Mouse (Mus musculus) liver, embryonic 14.5 days (tissue): ENCODE results near the gene Tecpr1. TPM values are rescaled to one million over a fixed set of nuclear protein-coding genes. Genes with fewer than 3 reads are reported as not detected.

Experiments used
- ATAC-seq: fragments of 200-750 bp; cut with Nextera tagmentation; 2 replicates; pipeline ENCODE4 v1.8.0; 2017; ENCODE audit warnings: moderate number of reproducible peaks, mild to moderate bottlenecking, moderate library complexity; ENCODE audit not compliant: insufficient read depth
- DNase-seq, 3 experiments: peaks; one replicate each; pipeline ENCODE4 v3.0.0-alpha.2; 2012 to 2013; ENCODE audit warnings: low read depth in 3 of 3, low spot score in 3 of 3
- H3K27ac ChIP-seq: fragments of 300-500 bp; sonication (generic); 2 replicates; pipeline ENCODE4 v1.5.1; 2014; ENCODE audit warnings: moderate library complexity, mild to moderate bottlenecking, control low read depth, inconsistent platforms
- H3K27me3 ChIP-seq: fragments of 300-500 bp; sonication (generic); 2 replicates; pipeline ENCODE4 v1.6.1; 2014; ENCODE audit warnings: mild to moderate bottlenecking, low read length, moderate library complexity; ENCODE audit not compliant: control insufficient read depth, insufficient read depth
- H3K36me3 ChIP-seq: fragments of 300-500 bp; sonication (generic); replicated peaks from 2 replicates; pipeline ENCODE4 v1.6.1; 2014; ENCODE audit warnings: low read depth; ENCODE audit not compliant: control insufficient read depth, insufficient read depth
- H3K4me1 ChIP-seq, 2 experiments: fragments of 200-500 bp in 1 of 2; fragments of 300-500 bp in 1 of 2; sonication (generic) in 1 of 2; replicated peaks; 2 replicates each; pipeline ENCODE4 v1.6.1; 2012 to 2014; ENCODE audit warnings: antibody characterized with exemption in 1 of 2, inconsistent platforms in 1 of 2, low read length in 1 of 2; ENCODE audit not compliant: control insufficient read depth in 2 of 2, insufficient read depth in 2 of 2
- H3K4me2 ChIP-seq: fragments of 300-500 bp; sonication (generic); 2 replicates; pipeline ENCODE4 v1.6.1; 2014; ENCODE audit warnings: low read depth, mild to moderate bottlenecking, control low read depth, moderate library complexity
- H3K4me3 ChIP-seq, 2 experiments: fragments of 200-500 bp in 1 of 2; fragments of 300-500 bp in 1 of 2; sonication (generic) in 1 of 2; 2 replicates each; pipeline ENCODE4 v1.5.1; 2012 to 2014; ENCODE audit warnings: low read depth in 2 of 2, low read length in 2 of 2, mild to moderate bottlenecking in 2 of 2, control low read depth in 1 of 2, inconsistent platforms in 1 of 2, moderate library complexity in 1 of 2; ENCODE audit not compliant: insufficient read depth in 1 of 2
- H3K9ac ChIP-seq: fragments of 300-500 bp; sonication (generic); replicated peaks from 2 replicates; pipeline ENCODE4 v1.6.1; 2014; ENCODE audit warnings: mild to moderate bottlenecking, control low read depth, moderate library complexity
- H3K9me3 ChIP-seq: fragments of 300-500 bp; sonication (generic); 2 replicates; pipeline ENCODE4 v1.6.1; 2016; ENCODE audit warnings: low read length, mixed read lengths; ENCODE audit not compliant: control insufficient read depth
- CTCF ChIP-seq: IDR thresholded peaks from 2 replicates; pipeline ENCODE4 v1.5.1; 2016; ENCODE audit warnings: antibody characterized with exemption, low read depth, control low read depth
- EP300 ChIP-seq: IDR thresholded peaks from 2 replicates; pipeline ENCODE4 v1.6.1; 2016; ENCODE audit warnings: antibody characterized with exemption, low read depth
- WGBS: fragments of 180-500 bp; shearing (Covaris S2); extraction: QIAGEN DNeasy Blood & Tissue Kit; methylation state at CpG from one replicate; pipeline ENCODE4 v1.1.7; 2014; ENCODE audit not compliant: insufficient replicate concordance; 5-methylcytosine and 5-hydroxymethylcytosine counted together
- polyA plus RNA-seq, 2 experiments: library from polyadenylated mRNA; depleted of rRNA in 1 of 2; stranded (reverse) in 1 of 2; unstranded in 1 of 2; fragments of >200 nt; fragmentation: Nextera tagmentation in 1 of 2; extraction: Ambion mirVana in 1 of 2; gene quantifications; 2 replicates each; pipeline versions ENCODE4 v1.2.1 to v1.2.3; 2012 to 2014

Tecpr1 gene
- polyA plus RNA-seq, 2 experiments, result 1.3 to 2.6 TPM

DNA sequence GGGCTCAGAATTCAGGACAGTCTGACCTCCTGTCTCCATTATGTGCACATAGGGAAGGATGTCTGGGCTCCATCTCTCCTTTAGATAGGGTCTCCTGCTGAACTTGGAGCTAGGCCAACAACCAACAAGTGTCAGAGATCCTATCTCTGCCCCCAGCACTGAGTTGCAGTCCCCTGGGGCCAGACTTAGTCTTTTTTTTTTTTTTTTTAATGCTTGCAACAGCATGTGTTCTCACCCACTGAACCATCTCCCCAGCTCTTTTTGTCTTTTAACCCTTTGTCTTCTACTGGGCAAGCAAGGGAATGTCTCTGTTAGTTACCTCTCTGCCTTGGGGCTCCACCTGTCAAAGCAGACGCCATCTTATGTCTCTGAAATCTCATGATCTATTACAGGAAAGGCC lies 15.6 kb upstream of the Tecpr1 start:
- Histone ChIP-seq H3K36me3 (no peaks in the 10 kb centered on the region), H3K4me2 (no peak overlapping the region), H3K9ac (no peak overlapping the region), H3K27me3 (no peaks in the 10 kb centered on the region), H3K27ac (no peak overlapping the region), H3K9me3 (no peaks in the 10 kb centered on the region), H3K4me1 (peaks cover 0 to 2% of the 10 kb centered on the region in 2 experiments; a peak in 2 of 4 replicates), H3K4me3 (no peak overlapping the region)
- WGBS, result 67% methylated on average over 1 of the region's 1 CpGs
- no peak for DNase-seq
- ATAC-seq, result no peak
- no peak for TF ChIP-seq CTCF
- TF ChIP-seq EP300, result no peak

DNA sequence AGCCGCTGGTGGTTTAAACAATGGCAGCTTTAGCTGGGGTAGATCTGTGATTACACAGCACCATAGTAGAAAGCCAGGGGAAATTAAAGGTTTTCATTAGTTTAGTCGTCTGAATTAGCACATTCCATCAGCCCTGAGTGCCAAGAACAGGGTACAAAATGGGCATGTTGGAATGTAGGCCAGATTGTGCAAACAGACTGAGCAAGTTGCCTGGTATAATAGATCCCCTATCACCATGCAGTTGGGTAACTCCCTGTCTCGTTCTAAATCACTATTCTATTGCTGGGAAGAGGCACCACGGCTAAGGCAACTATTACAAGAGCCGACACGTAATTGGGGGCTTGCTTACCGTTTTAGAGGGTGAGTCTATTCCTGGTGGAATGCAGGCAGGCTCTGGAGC lies 11.3 kb upstream of the Tecpr1 start:
- H3K9me3 ChIP-seq, result no peaks in the 10 kb centered on the region
- H3K9ac ChIP-seq, result no peak overlapping the region
- H3K27me3 ChIP-seq, result no peaks in the 10 kb centered on the region
- TF ChIP-seq EP300 (no peak), CTCF (no peak)
- H3K36me3 ChIP-seq, result no peaks in the 10 kb centered on the region
- 71% methylated on average over 7 of the region's 7 CpGs for WGBS
- DNase-seq, result no peak
- ATAC-seq, result no peak
- H3K4me3 ChIP-seq, result no peak overlapping the region
- H3K4me1 ChIP-seq, result peaks cover 0 to 4% of the 10 kb centered on the region in 2 experiments; a peak in 2 of 4 replicates
- no peak overlapping the region for H3K27ac ChIP-seq
- H3K4me2 ChIP-seq, result no peak overlapping the region

DNA sequence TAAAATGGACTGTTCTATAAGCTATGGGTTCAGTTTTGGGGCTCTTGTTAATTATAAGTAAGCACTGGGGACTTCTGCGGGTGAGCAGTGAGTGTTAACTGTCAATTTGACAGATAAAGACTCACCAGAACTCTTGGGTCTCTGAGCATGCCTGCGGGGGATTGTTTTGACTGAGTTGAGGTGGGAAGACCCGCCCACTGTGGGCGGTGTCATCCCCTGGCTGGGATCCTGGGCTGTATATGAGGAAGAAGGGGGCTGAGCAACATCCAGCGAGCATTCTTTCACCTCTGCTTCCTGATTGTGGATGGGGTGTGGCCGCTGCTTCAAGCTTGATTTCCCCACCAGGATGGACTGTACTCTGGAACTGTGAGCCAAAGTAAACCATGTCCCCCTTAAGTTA lies 10.8 kb upstream of the Tecpr1 start:
- Histone ChIP-seq H3K4me3 (no peak overlapping the region), H3K9me3 (no peaks in the 10 kb centered on the region), H3K4me2 (no peak overlapping the region), H3K9ac (no peak overlapping the region), H3K27ac (no peak overlapping the region), H3K36me3 (no peaks in the 10 kb centered on the region), H3K4me1 (peaks cover 0 to 4% of the 10 kb centered on the region in 2 experiments; a peak in 2 of 4 replicates), H3K27me3 (no peaks in the 10 kb centered on the region)
- WGBS, result 38% methylated on average over 6 of the region's 6 CpGs
- ATAC-seq (no peak), DNase-seq (no peak)
- TF ChIP-seq EP300 (no peak), CTCF (no peak)

DNA sequence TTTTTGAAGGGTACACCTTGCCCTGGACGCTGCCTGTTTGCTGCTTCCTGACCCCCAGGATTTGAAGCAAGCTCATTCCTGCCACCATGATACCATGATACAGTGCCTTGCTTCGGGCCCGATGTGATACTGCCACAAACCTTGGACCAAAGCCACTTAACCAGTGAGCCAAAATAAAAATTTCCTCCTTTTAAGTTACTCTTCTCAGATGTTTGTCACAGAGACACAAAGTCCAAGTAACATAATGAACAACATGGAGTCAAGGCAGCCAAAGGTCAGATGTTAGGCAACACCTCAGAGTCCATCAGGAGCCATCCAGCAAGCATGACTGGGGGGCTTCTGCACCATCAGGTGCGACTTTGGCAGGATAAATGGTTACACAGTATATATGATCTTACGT lies 9.1 kb upstream of the Tecpr1 start:
- Histone ChIP-seq H3K36me3 (no peaks in the 10 kb centered on the region), H3K9ac (no peak overlapping the region), H3K4me1 (peaks cover 0 to 4% of the 10 kb centered on the region in 2 experiments; a peak in 2 of 4 replicates), H3K27me3 (no peaks in the 10 kb centered on the region), H3K27ac (no peak overlapping the region), H3K4me3 (no peak overlapping the region), H3K4me2 (no peak overlapping the region), H3K9me3 (no peaks in the 10 kb centered on the region)
- DNase-seq (no peak), ATAC-seq (no peak)
- no peak for TF ChIP-seq EP300
- 65% methylated on average over 5 of the region's 5 CpGs for WGBS

DNA sequence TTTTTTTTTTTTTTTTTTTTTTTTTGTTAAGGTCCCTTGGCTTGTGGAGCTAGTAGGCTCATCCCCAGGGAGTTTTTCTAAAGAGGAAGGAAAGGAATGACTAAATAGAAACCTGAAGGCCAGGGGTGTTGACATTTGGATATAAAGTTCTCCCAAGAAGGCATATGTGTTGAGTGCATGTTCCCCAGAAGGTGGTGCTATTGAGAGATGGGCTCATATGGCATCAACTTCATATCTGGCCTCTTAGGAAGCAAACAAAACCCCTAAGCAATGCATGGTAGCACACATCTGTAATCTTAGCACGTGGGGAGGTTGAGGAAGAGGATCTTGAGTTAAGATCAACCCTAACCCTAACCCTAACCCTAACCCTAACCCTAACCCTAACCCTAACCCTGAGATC lies 8.0 kb upstream of the Tecpr1 start:
- WGBS, result 6% methylated on average over 1 of the region's 1 CpGs
- Histone ChIP-seq H3K4me1 (peaks cover 0 to 4% of the 10 kb centered on the region in 2 experiments; a peak in 2 of 4 replicates), H3K36me3 (no peaks in the 10 kb centered on the region), H3K9me3 (no peaks in the 10 kb centered on the region), H3K9ac (no peak overlapping the region), H3K4me3 (no peak overlapping the region), H3K27me3 (no peaks in the 10 kb centered on the region), H3K27ac (no peak overlapping the region), H3K4me2 (no peak overlapping the region)
- no peak for DNase-seq
- ATAC-seq, result no peak
- TF ChIP-seq CTCF (peak; percentile 39; the same call in 1 of the 2 replicates), EP300 (no peak)
